In the genomic region with DNA sequence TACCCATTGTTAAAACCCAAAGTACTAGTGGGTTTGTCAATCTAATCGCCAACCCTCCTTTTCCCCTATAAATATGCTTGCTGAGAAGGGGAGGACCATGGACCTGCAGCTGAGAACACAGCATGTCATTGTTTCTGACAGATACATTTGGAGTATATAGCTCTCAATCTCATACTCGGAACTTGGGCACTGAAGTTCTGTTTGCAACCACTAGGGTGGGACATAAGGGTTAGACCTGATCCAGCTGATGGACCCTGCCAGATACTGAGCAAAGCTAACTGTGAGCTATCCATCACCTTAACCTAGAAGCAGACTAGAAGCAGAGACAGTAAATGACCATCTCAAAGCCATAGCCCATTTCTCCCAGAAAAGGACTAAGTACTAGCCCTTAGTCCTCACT, we compare ENCODE assay signal across 13 mouse cellular contexts. TPM values are rescaled to one million over a fixed set of nuclear protein-coding genes. Genes with fewer than 3 reads are reported as not detected.
DNase-seq lines count a peak whose midpoint lies in the region; ATAC-seq and TF ChIP-seq lines count a peak whose summit lies in the region.
"Had no signal": no experiment of that assay in that cellular context is flagged by ENCODE, and none has a peak within 500 bp of the region (broad histone marks: within the 10 kb centered on the region; RNA-seq: fewer than 3 reads in every experiment).

No protein-coding gene starts in this region.

- H3K36me3 ChIP-seq in intestine, postnatal 0 days (ENCODE audit: control insufficient read depth, insufficient read depth) = no peaks in the 10 kb centered on the region
- no peaks in the 10 kb centered on the region for H3K36me3 ChIP-seq in intestine, embryonic 15.5 days
- no peaks in the 10 kb centered on the region for H3K36me3 ChIP-seq in thymus, adult 2 months (ENCODE audit: control insufficient read depth, insufficient read depth, low read length)
- no peaks in the 10 kb centered on the region for H3K36me3 ChIP-seq in splenic B cell, adult 2 months (ENCODE audit: control insufficient read depth, insufficient read depth, low read length, poor library complexity, severe bottlenecking)
- H3K36me3 ChIP-seq: stomach, embryonic 15.5 days had no signal

- H3K4me1 ChIP-seq in intestine, postnatal 0 days (replicated peaks; ENCODE audit: control insufficient read depth, insufficient read depth, low read length) = no peaks in the 10 kb centered on the region
- H3K4me1 ChIP-seq in intestine, embryonic 15.5 days (replicated peaks) = 0 out of 2 replicates have a peak, but pooled peaks cover 2% of the 10 kb centered on the region
- H3K4me1 ChIP-seq in thymus, adult 2 months (replicated peaks; ENCODE audit: control insufficient read depth, insufficient read depth, low read length) = no peaks in the 10 kb centered on the region
- H3K4me1 ChIP-seq: stomach, embryonic 15.5 days had no signal

- no peaks in the 10 kb centered on the region for H3K27me3 ChIP-seq in intestine, postnatal 0 days (replicated peaks; ENCODE audit: control insufficient read depth, insufficient read depth, low read length)
- no peaks in the 10 kb centered on the region for H3K27me3 ChIP-seq in intestine, embryonic 15.5 days (replicated peaks)
- H3K27me3 ChIP-seq in thymus, adult 2 months (ENCODE audit: control insufficient read depth, insufficient read depth, low read length) = no peaks in the 10 kb centered on the region
- H3K27me3 ChIP-seq in splenic B cell, adult 2 months (ENCODE audit: control insufficient read depth, insufficient read depth, low read length, poor library complexity, severe bottlenecking) = no peaks in the 10 kb centered on the region
- H3K27me3 ChIP-seq: heart, embryonic 15.5 days; stomach, embryonic 15.5 days had no signal

- no peak overlapping the region for H3K9ac ChIP-seq in intestine, postnatal 0 days (ENCODE audit: low read depth, low read length)
- no peak overlapping the region for H3K9ac ChIP-seq in intestine, embryonic 15.5 days
- H3K9ac ChIP-seq: heart, embryonic 15.5 days; stomach, embryonic 15.5 days had no signal

- H3K4me2 ChIP-seq in intestine, postnatal 0 days (replicated peaks; ENCODE audit: low read depth) = no peak overlapping the region
- H3K4me2 ChIP-seq in intestine, embryonic 15.5 days (replicated peaks) = no peak overlapping the region
- H3K4me2 ChIP-seq: stomach, embryonic 15.5 days had no signal

- no peaks in the 10 kb centered on the region for H3K9me3 ChIP-seq in intestine, postnatal 0 days (ENCODE audit: control insufficient read depth)
- H3K9me3 ChIP-seq in intestine, embryonic 15.5 days = no peaks in the 10 kb centered on the region
- H3K9me3 ChIP-seq: heart, embryonic 15.5 days; stomach, embryonic 15.5 days had no signal

- TF ChIP-seq POLR2A in thymus, adult 2 months (IDR thresholded peaks at IDR 0.05; ENCODE audit: control insufficient read depth, extremely low read depth, insufficient read depth, low read length, poor library complexity) = no peak

- 56% methylated on average over 2 of the region's 2 CpGs for WGBS in intestine, postnatal 0 days
- WGBS in intestine, embryonic 15.5 days = 72% methylated on average over 2 of the region's 2 CpGs
- WGBS in thymus, adult 2 months = 65% methylated on average over 2 of the region's 2 CpGs

- no peak overlapping the region for H3K4me3 ChIP-seq in intestine, postnatal 0 days (ENCODE audit: low read depth, low read length)
- H3K4me3 ChIP-seq in intestine, embryonic 15.5 days (replicated peaks) = no peak overlapping the region
- no peak overlapping the region for H3K4me3 ChIP-seq in thymus, adult 2 months (ENCODE audit: control insufficient read depth, insufficient read depth, low read length)
- H3K4me3 ChIP-seq: heart, embryonic 15.5 days; stomach, embryonic 15.5 days had no signal

- H3K27ac ChIP-seq in intestine, postnatal 0 days (ENCODE audit: low read depth, low read length) = no peak overlapping the region
- H3K27ac ChIP-seq in intestine, embryonic 15.5 days = no peak overlapping the region
- H3K27ac ChIP-seq in thymus, adult 2 months (ENCODE audit: control insufficient read depth, insufficient read depth, low read length) = no peak overlapping the region
- H3K27ac ChIP-seq: stomach, embryonic 15.5 days had no signal

- DNase-seq in thymus, adult 2 months = peak; percentile 6
- no peak for DNase-seq in thymus, postnatal 36 days
- peak; percentile 16 for DNase-seq in NIH3T3 (ENCODE audit: low read depth)
- peak; percentile 14 for DNase-seq in splenic B cell, adult 2 months (ENCODE audit: low read depth, low spot score)
- no peak for DNase-seq in right cerebral cortex, postnatal 10 days (ENCODE audit: low spot score in 2 of 2)
- DNase-seq: cerebellum, adult 8-10 months; lung, postnatal 4 days had no signal

- ATAC-seq in intestine, postnatal 0 days = no peak
- no peak for ATAC-seq in intestine, embryonic 15.5 days
- ATAC-seq: intestine, embryonic 16.5 days; midbrain, embryonic 16.5 days had no signal

- peak; percentile 48; the same call in 1 of the 2 replicates for TF ChIP-seq CTCF in intestine, postnatal 0 days (IDR thresholded peaks at IDR 0.05; ENCODE audit: low read depth)
- no peak for TF ChIP-seq CTCF in thymus, adult 2 months (IDR thresholded peaks at IDR 0.05; ENCODE audit: borderline replicate concordance, control insufficient read depth, extremely low read depth, insufficient read depth, low read length, poor library complexity)

RNA-seq across cellular contexts. Expression of a gene that starts 9.4 kb away (rescaled TPM):
- polyA plus RNA-seq in intestine, postnatal 0 days (2015; fragmentation: Nextera tagmentation; extraction: Ambion mirVana) = 5.0 and 5.8 TPM in 2 replicates
- polyA plus RNA-seq in intestine, embryonic 15.5 days (2015; fragmentation: Nextera tagmentation; extraction: Ambion mirVana) = 0.53 and 0.94 TPM in 2 replicates
- polyA plus RNA-seq in thymus, adult 2 months (2012; rRNA removed) = 3.0 and 20.4 TPM in 2 replicates
- polyA plus RNA-seq: midbrain, embryonic 16.5 days had no signal

RNA-seq across cellular contexts. Expression of a gene that starts 43.0 kb away (rescaled TPM):
- polyA plus RNA-seq in intestine, postnatal 0 days (2015; fragmentation: Nextera tagmentation; extraction: Ambion mirVana) = 15.7 and 18.1 TPM in 2 replicates
- polyA plus RNA-seq in intestine, embryonic 15.5 days (2015; fragmentation: Nextera tagmentation; extraction: Ambion mirVana) = 22.3 and 23.5 TPM in 2 replicates
- polyA plus RNA-seq in thymus, adult 2 months (2012; rRNA removed) = 28.3 and 44.8 TPM in 2 replicates

RNA-seq across cellular contexts. Expression of a gene that starts 49.6 kb away (rescaled TPM):
- 25.2 and 29.8 TPM in 2 replicates for polyA plus RNA-seq in intestine, postnatal 0 days (2015; fragmentation: Nextera tagmentation; extraction: Ambion mirVana)
- polyA plus RNA-seq in intestine, embryonic 15.5 days (2015; fragmentation: Nextera tagmentation; extraction: Ambion mirVana) = 39.5 and 41.5 TPM in 2 replicates
- 13.5 and 19.6 TPM in 2 replicates for polyA plus RNA-seq in thymus, adult 2 months (2012; rRNA removed)

Comparison
In these comparisons a context has a peak if more than half of its experiments do, and no peak if none do; other contexts are left out.
1. DNase-seq: peak in thymus, adult 2 months (single experiment), NIH3T3 (single experiment) and splenic B cell, adult 2 months (single experiment); none in thymus, postnatal 36 days (0 of 2) and right cerebral cortex, postnatal 10 days (0 of 2).